Mouse (Mus musculus) heart, postnatal 36 days (tissue): Measurements from ENCODE around the gene C5ar2. TPM values are rescaled to one million over a fixed set of nuclear protein-coding genes. Genes with fewer than 3 reads are reported as not detected.
A peak's percentile ranks its signal among the peaks of the same experiment; 100 is the strongest.
"Not testable (repeated sequence)": the region's sequence is repeated elsewhere in the genome, so short reads cannot be mapped to it uniquely, and the experiment has no call there.

Experiments used
- DNase-seq, 2 experiments: peaks; one replicate each; pipeline ENCODE4 v3.0.0; 2021 to 2022
- intact Hi-C: fragments of 180-260 bp; cut with DNase I; formaldehyde crosslinking; loops from one replicate; pipeline ENCODE4 v1.15.1; 2025
- total RNA-seq, 2 experiments: library from RNA; stranded (reverse); gene quantifications; 2 replicates each; pipeline ENCODE4 v1.2.3; 2021

C5ar2 gene
- total RNA-seq, 2 experiments from 2014 or later, result 1.2 to 1.7 TPM

- no peak for DNase-seq
- intact Hi-C loops, result loop anchor here (5.0 to 10.0 kb wide), 2 partner anchors 39 to 276 kb away; partner anchors contain the start of gene Dhx34
Observed at GRCm38 (mm10) chr7:16261097-16261496, 17.1 kb upstream of the C5ar2 start.

DNA sequence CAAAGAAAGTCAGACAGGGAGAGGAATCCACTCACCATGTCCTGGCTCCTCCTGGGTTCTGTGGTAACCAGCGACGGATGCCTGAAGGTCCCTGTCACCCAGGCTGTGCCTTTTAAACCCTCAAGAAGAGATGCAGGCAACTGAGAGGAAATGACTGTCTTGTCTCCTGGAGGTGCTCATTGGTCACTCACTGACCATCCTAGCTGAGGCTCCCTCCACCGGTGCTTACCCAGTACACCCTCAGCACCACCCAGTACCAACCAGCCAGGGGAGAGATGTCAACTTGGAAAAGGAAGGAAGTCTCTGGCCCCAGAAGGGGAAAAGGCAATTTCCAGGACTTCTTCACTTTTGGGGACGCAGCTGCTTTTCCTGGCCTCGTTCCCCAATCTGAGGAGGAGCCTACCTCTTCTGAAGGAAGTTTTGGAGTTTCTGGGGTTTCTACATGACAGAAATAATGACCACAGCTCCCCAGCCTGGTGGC lies 15.2 kb upstream of the C5ar2 start, which contains the start of gene C5ar1:
TSS of gene C5ar1 (minus strand) at position 431 of the 481 bp plus-strand sequence.
- intact Hi-C loops, result no loop called here
- peak in 1 of 2 experiments; percentile 22 for DNase-seq

GRCm38 (mm10) chr7:16257830-16258229 lies 13.9 kb upstream of the C5ar2 start:
- peak in 1 of 2 experiments; percentile 47 for DNase-seq
- intact Hi-C loops, result no loop called here

- intact Hi-C loops, DNase-seq: not testable (repeated sequence)
Observed at GRCm38 (mm10) chr7:16255963-16256362, 12.0 kb upstream of the C5ar2 start.

GRCm38 (mm10) chr7:16254195-16254594 lies 10.2 kb upstream of the C5ar2 start:
- intact Hi-C loops, result no loop called here
- DNase-seq, result no peak

- intact Hi-C loops, result no loop called here
- DNase-seq, result no peak
Observed at GRCm38 (mm10) chr7:16250687-16251086, 6.7 kb upstream of the C5ar2 start.

DNA sequence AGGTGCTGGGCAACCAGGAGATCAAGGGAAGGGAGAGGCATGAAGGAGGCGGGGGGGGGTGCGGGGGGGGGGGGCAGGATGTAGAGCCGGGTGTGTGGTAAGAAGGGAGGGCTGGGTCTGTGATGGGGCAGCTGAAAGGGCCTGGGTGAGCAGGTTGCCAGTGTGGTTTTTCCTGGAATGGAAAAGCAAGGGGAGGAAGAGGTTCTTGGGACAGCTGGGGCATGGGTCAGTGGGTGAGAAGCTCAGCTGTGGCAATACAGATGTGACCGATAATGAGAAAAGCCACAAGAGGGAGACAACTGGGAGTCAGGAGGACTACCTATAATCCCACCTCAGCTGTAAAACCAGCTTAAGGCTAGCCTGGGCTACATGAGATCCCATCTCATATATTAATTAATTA lies 2.0 kb upstream of the C5ar2 start:
- intact Hi-C loops, result no loop called here
- DNase-seq, result no peak

DNA sequence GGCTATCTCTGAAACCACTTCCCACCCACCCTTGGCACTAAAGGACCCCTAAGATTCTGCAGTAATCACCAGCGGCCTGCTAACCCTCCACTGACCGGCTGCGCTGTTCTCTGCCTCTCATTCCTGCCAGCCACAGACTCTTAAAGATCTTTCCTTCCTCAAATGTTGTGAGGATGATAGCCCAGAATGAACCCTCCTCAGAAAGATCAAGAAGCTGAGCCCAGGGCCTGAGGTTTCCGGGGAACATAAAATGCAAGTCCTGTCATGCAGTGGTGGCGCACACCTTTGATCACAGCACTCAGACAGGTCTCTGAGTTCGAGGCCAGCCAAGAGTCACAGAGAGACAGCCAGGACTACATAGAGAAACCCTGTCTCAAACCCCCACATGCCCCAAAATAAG lies 1.8 kb downstream of the C5ar2 start:
- DNase-seq, result no peak
- intact Hi-C loops, result no loop called here

GRCm38 (mm10) chr7:16241787-16242186 lies 2.2 kb downstream of the C5ar2 start:
- intact Hi-C loops, result no loop called here

DNA sequence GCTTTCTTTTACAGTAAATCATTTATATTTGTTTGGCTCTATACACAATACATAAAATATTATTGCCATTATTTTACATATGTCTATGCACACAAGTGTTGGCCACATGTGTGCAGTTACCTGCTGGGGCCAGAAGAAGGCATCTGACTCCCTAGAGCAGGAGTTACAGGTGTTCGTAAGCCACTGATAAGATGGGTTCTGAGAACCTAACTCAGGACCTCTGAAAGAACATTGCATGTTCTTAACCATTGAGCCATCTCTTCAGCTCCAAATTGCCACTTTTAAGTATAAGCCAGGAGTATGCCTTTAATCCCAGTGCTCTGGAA lies 3.0 kb downstream of the C5ar2 start:
- intact Hi-C loops, result no loop called here
- DNase-seq, result no peak

More at GRCm38 (mm10) chr7:16241787-16242186, 2.2 kb downstream of the C5ar2 start:
- DNase-seq, result no peak

GRCm38 (mm10) chr7:16240281-16240977 lies 3.5 kb downstream of the C5ar2 start:
- DNase-seq, result no peak
- intact Hi-C loops, result no loop called here

DNA sequence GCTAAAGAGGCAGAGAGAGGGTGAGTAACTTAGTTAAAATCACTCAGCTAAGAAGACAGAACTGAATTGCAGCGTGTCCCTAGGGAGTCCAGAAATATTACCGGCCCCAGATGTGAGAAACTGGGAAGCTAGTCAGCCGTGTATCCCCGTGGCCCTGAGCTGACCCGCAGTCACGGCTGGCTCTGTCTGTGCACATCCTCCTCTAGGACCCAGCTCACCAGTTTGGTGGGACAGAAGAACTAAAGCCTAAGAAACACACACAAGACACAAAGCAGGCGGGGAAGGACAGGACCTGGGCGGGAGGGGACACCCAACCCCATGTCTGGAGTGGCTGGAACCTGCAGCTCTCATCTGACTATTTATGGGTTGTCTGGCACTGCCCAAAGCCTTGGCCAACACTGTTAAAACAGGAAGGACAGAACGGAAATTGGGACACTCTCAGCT lies 4.4 kb downstream of the C5ar2 start:
- intact Hi-C loops, result no loop called here
- peak; percentile 32 to 54 for DNase-seq

GRCm38 (mm10) chr7:16229869-16230268 lies 14.1 kb downstream of the C5ar2 start:
- peak in 1 of 2 experiments; percentile 30 for DNase-seq
- intact Hi-C loops, result no loop called here

DNA sequence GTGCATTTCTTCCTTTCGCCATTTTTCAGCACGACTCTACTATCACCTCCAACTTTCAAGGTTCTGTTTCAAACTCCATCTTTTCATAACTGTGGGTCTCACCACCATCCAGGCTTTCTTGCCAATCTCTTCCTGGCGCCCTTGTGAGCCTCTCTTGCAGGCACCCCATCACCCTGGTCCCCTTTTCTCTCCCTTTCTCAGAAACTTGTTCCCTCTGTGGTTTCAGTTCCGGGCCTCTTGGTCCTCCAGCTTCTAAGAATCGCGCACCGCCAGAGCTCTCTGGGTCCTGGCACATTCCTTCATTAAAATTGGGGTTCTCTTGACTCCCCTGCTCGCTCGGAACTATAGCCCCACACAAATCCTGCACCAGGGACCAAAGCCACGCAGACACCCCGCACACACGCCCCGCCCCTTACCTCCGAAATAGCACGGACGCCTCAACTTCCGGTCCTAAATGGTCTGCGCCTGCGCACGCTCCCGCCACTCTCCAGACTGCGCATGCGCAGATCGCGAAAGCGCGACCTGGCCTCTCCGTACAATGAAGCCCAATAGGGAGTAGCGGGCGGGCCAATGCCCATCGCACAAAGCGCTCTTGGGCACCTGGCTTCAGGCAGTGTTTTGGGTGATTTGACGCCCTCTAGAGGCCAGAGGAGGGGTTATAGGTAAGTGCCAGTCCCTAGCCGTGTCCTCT lies 22.2 kb downstream of the C5ar2 start, which contains the start of gene Dhx34:
TSS of gene Dhx34 (minus strand) at position 456 of the 691 bp plus-strand sequence.
- intact Hi-C loops, result loop anchor here (5.0 kb wide), 1 partner anchor 41 kb away; no protein-coding TSS in a partner anchor
- DNase-seq, result peak; percentile 96 to 97

- no peak for DNase-seq
- intact Hi-C loops, result no loop called here
Observed at GRCm38 (mm10) chr7:16213986-16214385, 30.0 kb downstream of the C5ar2 start.

DNA sequence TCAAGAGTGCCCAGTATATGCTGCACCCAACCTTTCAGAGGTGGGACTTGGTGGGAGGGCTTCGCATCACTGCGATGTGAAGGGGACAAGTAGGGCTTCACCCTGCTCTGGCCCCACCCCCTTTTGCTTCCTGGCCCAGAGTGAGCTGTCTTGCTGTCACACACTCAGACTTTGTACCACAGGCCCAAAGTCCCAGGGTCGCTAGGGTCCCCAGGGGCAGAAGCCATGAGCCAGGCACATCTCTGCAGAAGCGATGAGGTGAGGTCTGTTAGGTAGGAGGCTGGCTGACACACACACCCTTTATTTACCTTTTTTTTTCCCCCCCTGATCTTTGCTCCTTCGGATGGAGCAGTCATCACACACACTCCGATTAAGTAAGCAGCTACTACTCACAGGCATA lies 30.8 kb downstream of the C5ar2 start:
- no peak for DNase-seq
- intact Hi-C loops, result no loop called here

DNA sequence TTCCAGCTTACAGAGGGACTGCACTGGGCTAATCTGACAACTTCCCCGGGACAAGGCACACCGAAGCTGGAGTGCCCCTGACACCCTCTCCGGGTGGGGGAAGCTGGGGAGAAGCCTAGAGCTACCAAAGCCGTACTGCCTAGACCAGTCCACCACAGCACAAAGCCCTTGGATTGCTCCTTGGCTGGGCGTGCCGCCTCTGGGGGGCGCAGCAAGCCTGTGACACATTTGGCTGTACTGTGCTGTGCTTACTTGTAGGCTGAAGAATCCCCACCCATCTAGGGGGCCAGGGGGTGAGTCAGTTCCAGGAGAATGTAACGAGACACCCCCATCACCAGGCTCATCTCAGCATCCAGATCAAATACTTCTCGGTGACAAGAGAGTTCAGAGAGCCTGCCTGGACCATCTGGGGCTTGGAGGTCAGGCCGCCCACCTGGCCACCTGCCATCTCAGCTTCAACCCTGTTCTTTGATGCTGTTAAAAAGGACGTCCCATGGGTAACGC lies 33.0 kb downstream of the C5ar2 start:
- intact Hi-C loops, result no loop called here
- DNase-seq, result no peak

DNA sequence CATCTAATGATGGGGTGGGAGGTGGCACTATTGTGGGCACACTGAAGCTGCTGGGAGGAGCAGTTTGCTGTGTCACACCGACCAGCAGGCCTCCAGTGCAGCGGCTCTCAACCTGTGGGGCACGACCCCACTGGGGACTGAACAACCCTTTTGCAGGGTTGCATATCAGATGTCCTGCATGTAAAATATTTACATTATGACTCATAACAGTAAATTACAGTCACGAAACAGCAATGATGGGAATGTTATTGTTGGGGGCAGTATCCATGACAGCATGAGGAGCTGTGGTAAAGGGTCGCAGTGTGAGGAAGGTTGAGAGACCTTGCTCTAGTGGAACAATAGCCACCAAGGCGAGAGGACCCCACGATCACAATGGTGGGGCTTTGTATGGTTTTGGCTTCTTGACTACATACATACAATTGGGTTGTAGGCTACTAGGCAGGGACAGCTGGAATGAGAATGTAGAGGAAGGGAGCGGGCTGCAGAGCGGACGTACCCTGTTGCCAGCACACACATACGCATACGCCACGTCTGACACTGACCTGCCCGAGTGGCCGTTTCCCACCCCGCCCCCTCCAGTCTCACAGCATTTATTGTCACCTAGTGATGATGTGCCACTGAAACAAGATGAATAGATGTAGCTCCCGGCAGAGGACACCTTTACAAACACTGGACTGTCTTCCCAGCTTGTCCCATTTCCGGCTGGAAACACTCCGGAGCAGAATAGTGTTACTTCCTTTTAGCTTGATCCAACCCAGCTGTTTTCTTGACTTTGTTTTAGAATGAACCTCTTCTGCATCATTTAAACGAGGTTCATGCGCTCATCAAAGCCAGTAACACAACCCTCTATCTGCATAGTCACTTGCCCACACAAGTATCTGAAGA lies 34.9 kb downstream of the C5ar2 start:
- no peak for DNase-seq
- intact Hi-C loops, result no loop called here

- intact Hi-C loops, result no loop called here
Observed at GRCm38 (mm10) chr7:16207496-16207895, 36.5 kb downstream of the C5ar2 start.

GRCm38 (mm10) chr7:16207076-16207475 lies 36.9 kb downstream of the C5ar2 start:
- no peak for DNase-seq

More at GRCm38 (mm10) chr7:16207496-16207895, 36.5 kb downstream of the C5ar2 start:
- DNase-seq, result peak in 1 of 2 experiments; percentile 25

More at GRCm38 (mm10) chr7:16207076-16207475, 36.9 kb downstream of the C5ar2 start:
- intact Hi-C loops, result no loop called here
